Comparison of ENCODE assay signal across 23 mouse cellular contexts in the genomic region with DNA sequence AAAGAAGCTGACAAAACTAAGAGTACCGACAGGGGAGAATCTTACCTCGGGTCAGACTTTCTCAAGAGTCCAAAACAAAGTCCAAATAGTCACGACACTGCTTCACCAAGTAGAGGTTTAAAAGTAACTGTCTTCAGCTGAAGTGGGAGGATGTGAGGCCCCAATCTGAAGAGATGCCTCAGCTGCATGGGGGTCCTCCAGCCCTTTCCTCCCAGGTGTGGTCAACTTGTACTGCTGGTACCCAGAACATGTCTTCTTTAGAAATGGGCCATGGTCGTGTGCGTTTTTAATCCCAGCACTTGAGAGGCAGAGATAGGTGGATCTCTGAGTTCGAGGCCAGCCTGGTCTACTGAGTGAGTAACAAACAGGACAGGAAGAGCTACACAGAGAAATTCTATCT.
"Had no signal": no experiment of that assay in that cellular context is flagged by ENCODE, and none has a peak within 500 bp of the region (broad histone marks: within the 10 kb centered on the region; RNA-seq: fewer than 3 reads in every experiment).

No protein-coding gene starts in this region.

- H3K4me3 ChIP-seq: gastrocnemius, adult 2 months; heart, embryonic 13.5 days; hindbrain, embryonic 10.5 days; hindbrain, embryonic 12.5 days; layer of hippocampus, adult 2 months; left cerebral cortex, adult 2 months; limb, embryonic 10.5 days; limb, embryonic 12.5 days; liver, embryonic 13.5 days; liver, embryonic 15.5 days had no signal

- H3K4me1 ChIP-seq: hindbrain, embryonic 12.5 days; liver, embryonic 13.5 days; liver, embryonic 15.5 days had no signal

- ATAC-seq: forebrain, embryonic 16.5 days; hindbrain, embryonic 16.5 days; inflammation-experienced regulatory T-cells, adult 6 months; intestine, postnatal 0 days had no signal

- H3K4me2 ChIP-seq: heart, embryonic 11.5 days; heart, embryonic 13.5 days; hindbrain, embryonic 12.5 days; hindbrain, embryonic 14.5 days; limb, embryonic 12.5 days; liver, embryonic 11.5 days; liver, embryonic 13.5 days; liver, embryonic 15.5 days had no signal

- H3K27ac ChIP-seq: gastrocnemius, adult 2 months; hindbrain, embryonic 10.5 days; hindbrain, embryonic 12.5 days; hindbrain, embryonic 14.5 days; layer of hippocampus, adult 2 months; left cerebral cortex, adult 2 months; liver, embryonic 13.5 days; liver, embryonic 15.5 days had no signal

- H3K9me3 ChIP-seq: heart, embryonic 13.5 days; hindbrain, embryonic 10.5 days; hindbrain, embryonic 12.5 days; limb, embryonic 10.5 days; limb, embryonic 12.5 days; liver, embryonic 13.5 days; liver, embryonic 15.5 days had no signal

- DNase-seq: gastrocnemius, adult 2 months; gastrocnemius, postnatal 10 days; gastrocnemius, postnatal 25 days; heart, postnatal 10 days; heart, postnatal 4 days; kidney, postnatal 14 days; liver; liver, embryonic 13.5 days had no signal

- H3K9ac ChIP-seq: heart, embryonic 13.5 days; hindbrain, embryonic 12.5 days; hindbrain, embryonic 14.5 days; limb, embryonic 12.5 days; liver, embryonic 13.5 days; liver, embryonic 15.5 days had no signal

- H3K27me3 ChIP-seq: heart, embryonic 13.5 days; hindbrain, embryonic 12.5 days; liver, embryonic 13.5 days; liver, embryonic 15.5 days had no signal

- H3K36me3 ChIP-seq: heart, embryonic 13.5 days; hindbrain, embryonic 10.5 days; hindbrain, embryonic 12.5 days; limb, embryonic 10.5 days; limb, embryonic 12.5 days; liver, embryonic 13.5 days; liver, embryonic 15.5 days had no signal
